Mouse (Mus musculus): ENCODE data around the gene Rora.

Rora gene

GRCm38 (mm10) chr9:69304991-69305390 is 651.4 kb downstream of the Rora start:
- no peak for DNase-seq (ENCODE audit: low read depth, low spot score)

- DNase-seq (ENCODE audit: low read depth, low spot score): no peak
Measured at GRCm38 (mm10) chr9:69306734-69307528, 653.3 kb downstream of the Rora start.

- DNase-seq (ENCODE audit: low read depth, low spot score): no peak
Measured at GRCm38 (mm10) chr9:69307974-69308373, 654.4 kb downstream of the Rora start.

- DNase-seq (ENCODE audit: low read depth, low spot score): no peak
Measured at GRCm38 (mm10) chr9:69310524-69310923, 656.9 kb downstream of the Rora start.

GRCm38 (mm10) chr9:69313297-69313696 is 659.7 kb downstream of the Rora start:
- DNase-seq (ENCODE audit: low read depth, low spot score): no peak

GRCm38 (mm10) chr9:69314451-69315210 is 661.0 kb downstream of the Rora start:
- DNase-seq (ENCODE audit: low read depth, low spot score): no peak

GRCm38 (mm10) chr9:69317527-69318115 is 664.0 kb downstream of the Rora start:
- no peak for DNase-seq (ENCODE audit: low read depth, low spot score)

- no peak for DNase-seq (ENCODE audit: low read depth, low spot score)
Measured at GRCm38 (mm10) chr9:69319434-69319833, 665.8 kb downstream of the Rora start.

- no peak for DNase-seq (ENCODE audit: low read depth, low spot score)
Measured at GRCm38 (mm10) chr9:69319913-69320634, 666.5 kb downstream of the Rora start.

- no peak for DNase-seq (ENCODE audit: low read depth, low spot score)
Measured at GRCm38 (mm10) chr9:69320635-69321027, 667.0 kb downstream of the Rora start.

GRCm38 (mm10) chr9:69321956-69322355 is 668.4 kb downstream of the Rora start:
- DNase-seq (ENCODE audit: low read depth, low spot score): no peak

GRCm38 (mm10) chr9:69323831-69324230 is 670.2 kb downstream of the Rora start:
- DNase-seq (ENCODE audit: low read depth, low spot score): no peak

- DNase-seq (ENCODE audit: low read depth, low spot score): no peak
Measured at GRCm38 (mm10) chr9:69327077-69327476, 673.5 kb downstream of the Rora start.

- DNase-seq (ENCODE audit: low read depth, low spot score): no peak
Measured at GRCm38 (mm10) chr9:69327591-69327990, 674.0 kb downstream of the Rora start.

- DNase-seq (ENCODE audit: low read depth, low spot score): no peak
Measured at GRCm38 (mm10) chr9:69331790-69332189, 678.2 kb downstream of the Rora start.

- DNase-seq (ENCODE audit: low read depth, low spot score): no peak
Measured at GRCm38 (mm10) chr9:69332802-69333568, 679.4 kb downstream of the Rora start.

GRCm38 (mm10) chr9:69333654-69334053 is 680.1 kb downstream of the Rora start:
- no peak for DNase-seq (ENCODE audit: low read depth, low spot score)

- no peak for DNase-seq (ENCODE audit: low read depth, low spot score)
Measured at GRCm38 (mm10) chr9:69334106-69334505, 680.5 kb downstream of the Rora start.

GRCm38 (mm10) chr9:69336063-69336462 is 682.5 kb downstream of the Rora start:
- no peak for DNase-seq (ENCODE audit: low read depth, low spot score)

GRCm38 (mm10) chr9:69339199-69339598 is 685.6 kb downstream of the Rora start:
- DNase-seq (ENCODE audit: low read depth, low spot score): no peak

- DNase-seq (ENCODE audit: low read depth, low spot score): no peak
Measured at GRCm38 (mm10) chr9:69339829-69340228, 686.2 kb downstream of the Rora start.

Measured in mesoderm, embryonic 11.5 days (tissue).